Mouse (Mus musculus) neural tube, embryonic 13.5 days (tissue): ENCODE measurements at regions not wholly inside any gene's neighbourhood (a gene's known extent, or its start where the extent isn't known, plus 50 kb on each side); places are given as distances from the start of the nearest gene placed in this dataset.
A peak's percentile ranks its signal among the peaks of the same experiment; 100 is the strongest.

Experiments
- ATAC-seq: fragments of 200-750 bp; cut with Nextera tagmentation; 2 replicates; pipeline ENCODE4 v1.8.0; 2017; ENCODE audit warnings: low read depth, mild to moderate bottlenecking, moderate TSS enrichment, moderate library complexity
- H3K27ac ChIP-seq: fragments of 300-500 bp; sonication (generic); replicated peaks from 2 replicates; pipeline ENCODE4 v1.5.1; 2015; ENCODE audit warnings: moderate library complexity, mild to moderate bottlenecking, inconsistent platforms
- H3K27me3 ChIP-seq: fragments of 300-500 bp; sonication (generic); 2 replicates; pipeline ENCODE4 v1.6.1; 2015; ENCODE audit warnings: mild to moderate bottlenecking, inconsistent platforms
- H3K36me3 ChIP-seq: fragments of 300-500 bp; sonication (generic); 2 replicates; pipeline ENCODE4 v1.6.1; 2015; ENCODE audit warnings: mild to moderate bottlenecking, inconsistent platforms
- H3K4me1 ChIP-seq: fragments of 300-500 bp; sonication (generic); replicated peaks from 2 replicates; pipeline ENCODE4 v1.6.1; 2015; ENCODE audit warnings: inconsistent platforms
- H3K4me2 ChIP-seq: fragments of 300-500 bp; sonication (generic); 2 replicates; pipeline ENCODE4 v1.6.1; 2015; ENCODE audit warnings: inconsistent platforms, mild to moderate bottlenecking, moderate library complexity
- H3K4me3 ChIP-seq: fragments of 300-500 bp; sonication (generic); 2 replicates; pipeline ENCODE4 v1.5.1; 2015; ENCODE audit warnings: mild to moderate bottlenecking, inconsistent platforms
- H3K9ac ChIP-seq: fragments of 300-500 bp; sonication (generic); 2 replicates; pipeline ENCODE4 v1.6.1; 2015; ENCODE audit warnings: moderate library complexity, mild to moderate bottlenecking, inconsistent platforms
- H3K9me3 ChIP-seq: fragments of 300-500 bp; sonication (generic); 2 replicates; pipeline ENCODE4 v1.6.1; 2016; ENCODE audit warnings: inconsistent platforms
- WGBS: fragments of 180-500 bp; shearing (Covaris S2); methylation state at CpG from one replicate; pipeline ENCODE4 v1.1.7; 2015; 5-methylcytosine and 5-hydroxymethylcytosine counted together

- H3K9me3 ChIP-seq, result no peaks in the 10 kb centered on the region
- H3K9ac ChIP-seq, result no peak overlapping the region
- peak overlapping the region; percentile 42; the same call in 1 of the 2 replicates for H3K27ac ChIP-seq
- H3K4me2 ChIP-seq, result no peak overlapping the region
- ATAC-seq, result no peak
- WGBS, result 47% methylated on average over 3 of the region's 3 CpGs
- H3K36me3 ChIP-seq, result no peaks in the 10 kb centered on the region
- no peak overlapping the region for H3K4me3 ChIP-seq
- H3K4me1 ChIP-seq, result no peaks in the 10 kb centered on the region
- no peaks in the 10 kb centered on the region for H3K27me3 ChIP-seq
Measured at GRCm38 (mm10) chr11:45736561-45736960, 115.3 kb upstream of the Clint1 start.

GRCm38 (mm10) chr11:45738331-45738730, 113.5 kb upstream of the Clint1 start:
- Histone ChIP-seq H3K27ac (no peak overlapping the region), H3K27me3 (no peaks in the 10 kb centered on the region), H3K9me3 (no peaks in the 10 kb centered on the region), H3K4me2 (no peak overlapping the region), H3K4me1 (no peaks in the 10 kb centered on the region), H3K36me3 (no peaks in the 10 kb centered on the region), H3K9ac (no peak overlapping the region), H3K4me3 (no peak overlapping the region)
- WGBS, result 63% methylated on average over 6 of the region's 6 CpGs
- no peak for ATAC-seq

GRCm38 (mm10) chr11:45745941-45746340, 105.9 kb upstream of the Clint1 start:
- H3K4me3 ChIP-seq, result no peak overlapping the region
- H3K36me3 ChIP-seq, result no peaks in the 10 kb centered on the region
- H3K4me2 ChIP-seq, result no peak overlapping the region
- ATAC-seq, result no peak
- H3K27me3 ChIP-seq, result no peaks in the 10 kb centered on the region
- H3K9ac ChIP-seq, result no peak overlapping the region
- no peaks in the 10 kb centered on the region for H3K4me1 ChIP-seq
- no peak overlapping the region for H3K27ac ChIP-seq
- 0 out of 2 replicates have a peak, but pooled peaks cover 4% of the 10 kb centered on the region for H3K9me3 ChIP-seq
- WGBS, result 76% methylated on average over 2 of the region's 2 CpGs

GRCm38 (mm10) chr11:45750249-45750648, 101.6 kb upstream of the Clint1 start:
- H3K4me1 ChIP-seq, result no peaks in the 10 kb centered on the region; the same call in 1 of the 2 replicates
- 82% methylated on average over 2 of the region's 2 CpGs for WGBS
- no peaks in the 10 kb centered on the region for H3K9me3 ChIP-seq
- no peak overlapping the region for H3K4me2 ChIP-seq
- no peak for ATAC-seq
- no peak overlapping the region for H3K9ac ChIP-seq
- H3K27me3 ChIP-seq, result no peaks in the 10 kb centered on the region
- H3K4me3 ChIP-seq, result no peak overlapping the region
- H3K27ac ChIP-seq, result no peak overlapping the region
- no peaks in the 10 kb centered on the region for H3K36me3 ChIP-seq

- Histone ChIP-seq H3K27me3 (no peaks in the 10 kb centered on the region), H3K9me3 (no peaks in the 10 kb centered on the region), H3K4me3 (no peak overlapping the region), H3K36me3 (no peaks in the 10 kb centered on the region), H3K27ac (no peak overlapping the region), H3K4me1 (no peaks in the 10 kb centered on the region; the same call in 1 of the 2 replicates), H3K9ac (no peak overlapping the region), H3K4me2 (no peak overlapping the region)
- ATAC-seq, result peak; percentile 74; the same call in 1 of the 2 replicates
- WGBS, result 47% methylated on average over 1 of the region's 1 CpGs
Measured at GRCm38 (mm10) chr11:45752237-45752636, 99.6 kb upstream of the Clint1 start.

- 70% methylated on average over 2 of the region's 2 CpGs for WGBS
- Histone ChIP-seq H3K9me3 (no peaks in the 10 kb centered on the region), H3K27ac (no peak overlapping the region), H3K9ac (no peak overlapping the region), H3K4me1 (no peaks in the 10 kb centered on the region; the same call in 1 of the 2 replicates), H3K27me3 (no peaks in the 10 kb centered on the region), H3K36me3 (no peaks in the 10 kb centered on the region), H3K4me2 (no peak overlapping the region), H3K4me3 (no peak overlapping the region)
- ATAC-seq, result no peak
Measured at GRCm38 (mm10) chr11:45752791-45753190, 99.1 kb upstream of the Clint1 start.

GRCm38 (mm10) chr11:45767081-45767480, 84.8 kb upstream of the Clint1 start:
- WGBS, result 46% methylated on average over 4 of the region's 4 CpGs
- H3K36me3 ChIP-seq, result no peaks in the 10 kb centered on the region

GRCm38 (mm10) chr11:45782435-45782834, 69.4 kb upstream of the Clint1 start:
- peaks cover 14% of the 10 kb centered on the region for H3K4me1 ChIP-seq
- H3K4me3 ChIP-seq, result no peak overlapping the region
- no peak overlapping the region for H3K27ac ChIP-seq
- no peak for ATAC-seq
- no peaks in the 10 kb centered on the region for H3K9me3 ChIP-seq
- H3K4me2 ChIP-seq, result no peak overlapping the region
- no peaks in the 10 kb centered on the region for H3K27me3 ChIP-seq
- no peaks in the 10 kb centered on the region for H3K36me3 ChIP-seq
- no peak overlapping the region for H3K9ac ChIP-seq
- WGBS, result 88% methylated on average over 4 of the region's 4 CpGs

More at GRCm38 (mm10) chr11:45767081-45767480, 84.8 kb upstream of the Clint1 start:
- peak overlapping the region; percentile 46 for H3K27ac ChIP-seq
- H3K4me3 ChIP-seq, result no peak overlapping the region
- H3K4me1 ChIP-seq, result peaks cover 10% of the 10 kb centered on the region; the same call in 1 of the 2 replicates
- ATAC-seq, result no peak
- H3K9me3 ChIP-seq, result no peaks in the 10 kb centered on the region
- H3K27me3 ChIP-seq, result no peaks in the 10 kb centered on the region
- H3K9ac ChIP-seq, result no peak overlapping the region
- no peak overlapping the region for H3K4me2 ChIP-seq

GRCm38 (mm10) chr11:45785806-45786205, 66.0 kb upstream of the Clint1 start:
- no peak overlapping the region for H3K4me2 ChIP-seq
- H3K9ac ChIP-seq, result no peak overlapping the region
- H3K36me3 ChIP-seq, result no peaks in the 10 kb centered on the region
- WGBS, result 59% methylated on average over 9 of the region's 9 CpGs
- ATAC-seq, result peak; percentile 69
- peaks cover 14% of the 10 kb centered on the region for H3K4me1 ChIP-seq
- H3K27ac ChIP-seq, result no peak overlapping the region
- H3K9me3 ChIP-seq, result no peaks in the 10 kb centered on the region
- no peak overlapping the region for H3K4me3 ChIP-seq
- H3K27me3 ChIP-seq, result no peaks in the 10 kb centered on the region

- WGBS, result 92% methylated on average over 5 of the region's 5 CpGs
Measured at GRCm38 (mm10) chr11:45787408-45787807, 64.4 kb upstream of the Clint1 start.

GRCm38 (mm10) chr11:45789886-45790285, 62.0 kb upstream of the Clint1 start:
- Histone ChIP-seq H3K4me1 (peaks cover 14% of the 10 kb centered on the region), H3K36me3 (no peaks in the 10 kb centered on the region), H3K27me3 (no peaks in the 10 kb centered on the region), H3K4me3 (no peak overlapping the region), H3K9me3 (no peaks in the 10 kb centered on the region), H3K27ac (no peak overlapping the region), H3K4me2 (no peak overlapping the region), H3K9ac (no peak overlapping the region)
- ATAC-seq, result no peak
- 86% methylated on average over 3 of the region's 3 CpGs for WGBS

More at GRCm38 (mm10) chr11:45787408-45787807, 64.4 kb upstream of the Clint1 start:
- Histone ChIP-seq H3K27ac (no peak overlapping the region), H3K27me3 (no peaks in the 10 kb centered on the region), H3K4me2 (no peak overlapping the region), H3K36me3 (no peaks in the 10 kb centered on the region), H3K9me3 (no peaks in the 10 kb centered on the region), H3K4me1 (peaks cover 14% of the 10 kb centered on the region), H3K4me3 (no peak overlapping the region), H3K9ac (no peak overlapping the region)
- no peak for ATAC-seq

- H3K27ac ChIP-seq, result no peak overlapping the region
- 81% methylated on average over 8 of the region's 8 CpGs for WGBS
- H3K4me3 ChIP-seq, result no peak overlapping the region
- peaks cover 11% of the 10 kb centered on the region for H3K4me1 ChIP-seq
- H3K9me3 ChIP-seq, result no peaks in the 10 kb centered on the region
- H3K36me3 ChIP-seq, result no peaks in the 10 kb centered on the region
- no peak overlapping the region for H3K9ac ChIP-seq
- no peak for ATAC-seq
- H3K4me2 ChIP-seq, result no peak overlapping the region
- no peaks in the 10 kb centered on the region for H3K27me3 ChIP-seq
Measured at GRCm38 (mm10) chr11:45790504-45790903, 61.3 kb upstream of the Clint1 start.

- no peak for ATAC-seq
- Histone ChIP-seq H3K4me1 (peaks cover 6% of the 10 kb centered on the region; the same call in 1 of the 2 replicates), H3K27ac (no peak overlapping the region), H3K27me3 (no peaks in the 10 kb centered on the region), H3K36me3 (no peaks in the 10 kb centered on the region), H3K9ac (no peak overlapping the region), H3K4me3 (no peak overlapping the region), H3K4me2 (no peak overlapping the region), H3K9me3 (no peaks in the 10 kb centered on the region)
- 88% methylated on average over 2 of the region's 2 CpGs for WGBS
Measured at GRCm38 (mm10) chr11:45791696-45792095, 60.2 kb upstream of the Clint1 start.
